Mouse (Mus musculus): Measurements from ENCODE around the gene Zfp277. TPM values are rescaled to one million over a fixed set of nuclear protein-coding genes. Genes with fewer than 3 reads are reported as not detected.

Zfp277 gene
- polyA plus RNA-seq, 1 experiment: 45.6 TPM

GRCm38 (mm10) chr12:40446450-40447381 lies 1.0 kb upstream of the Zfp277 start:
- peak overlapping the region; percentile 53 for H3K9ac ChIP-seq (ENCODE audit: low read depth, poor library complexity, severe bottlenecking)
- H3K4me1 ChIP-seq (ENCODE audit: control insufficient read depth, insufficient read depth, low read length): no peaks in the 10 kb centered on the region
- peak overlapping the region; percentile 89 for H3K4me3 ChIP-seq (ENCODE audit: low read depth, low read length)
- H3K9me3 ChIP-seq (replicated peaks; ENCODE audit: control insufficient read depth, insufficient read depth, low read length, poor library complexity, severe bottlenecking): no peaks in the 10 kb centered on the region
- H3K27ac ChIP-seq (ENCODE audit: insufficient read depth, low read length): no peak overlapping the region
- H3K36me3 ChIP-seq (ENCODE audit: control insufficient read depth, insufficient read depth, low read length, poor library complexity, severe bottlenecking): no peaks in the 10 kb centered on the region
- TF ChIP-seq CTCF (IDR thresholded peaks at IDR 0.05; ENCODE audit: low read depth, low read length): no peak
- no peak for TF ChIP-seq POLR2A (IDR thresholded peaks at IDR 0.05; ENCODE audit: insufficient read depth, low read length)
- TF ChIP-seq EP300 (IDR thresholded peaks at IDR 0.05; ENCODE audit: insufficient read depth, low read depth, low read length): no peak
- H3K27me3 ChIP-seq (ENCODE audit: control insufficient read depth, insufficient read depth, low read length, poor library complexity, severe bottlenecking): no peaks in the 10 kb centered on the region; the same call in 1 of the 2 replicates

GRCm38 (mm10) chr12:40445206-40445605 lies 496 bp downstream of the Zfp277 start:
- Histone ChIP-seq H3K9me3 (replicated peaks; ENCODE audit: control insufficient read depth, insufficient read depth, low read length, poor library complexity, severe bottlenecking) (no peaks in the 10 kb centered on the region), H3K4me1 (ENCODE audit: control insufficient read depth, insufficient read depth, low read length) (no peaks in the 10 kb centered on the region), H3K36me3 (ENCODE audit: control insufficient read depth, insufficient read depth, low read length, poor library complexity, severe bottlenecking) (no peaks in the 10 kb centered on the region), H3K27me3 (ENCODE audit: control insufficient read depth, insufficient read depth, low read length, poor library complexity, severe bottlenecking) (no peaks in the 10 kb centered on the region; the same call in 1 of the 2 replicates), H3K4me3 (ENCODE audit: low read depth, low read length) (peak overlapping the region; percentile 95), H3K9ac (ENCODE audit: low read depth, poor library complexity, severe bottlenecking) (peak overlapping the region; percentile 62), H3K27ac (ENCODE audit: insufficient read depth, low read length) (no peak overlapping the region)
- no peak for TF ChIP-seq EP300 (IDR thresholded peaks at IDR 0.05; ENCODE audit: insufficient read depth, low read depth, low read length)
- no peak for TF ChIP-seq CTCF (IDR thresholded peaks at IDR 0.05; ENCODE audit: low read depth, low read length)

- peaks cover 1% of the 10 kb centered on the region for H3K4me1 ChIP-seq (ENCODE audit: control insufficient read depth, insufficient read depth, low read length)
- no peak overlapping the region for H3K4me3 ChIP-seq (ENCODE audit: low read depth, low read length)
- no peaks in the 10 kb centered on the region for H3K9me3 ChIP-seq (replicated peaks; ENCODE audit: control insufficient read depth, insufficient read depth, low read length, poor library complexity, severe bottlenecking)
- TF ChIP-seq POLR2A (IDR thresholded peaks at IDR 0.05; ENCODE audit: insufficient read depth, low read length) (no peak), CTCF (IDR thresholded peaks at IDR 0.05; ENCODE audit: low read depth, low read length) (no peak), EP300 (IDR thresholded peaks at IDR 0.05; ENCODE audit: insufficient read depth, low read depth, low read length) (no peak)
- no peak overlapping the region for H3K9ac ChIP-seq (ENCODE audit: low read depth, poor library complexity, severe bottlenecking)
- no peaks in the 10 kb centered on the region for H3K36me3 ChIP-seq (ENCODE audit: control insufficient read depth, insufficient read depth, low read length, poor library complexity, severe bottlenecking)
- no peak overlapping the region for H3K27ac ChIP-seq (ENCODE audit: insufficient read depth, low read length)
- H3K27me3 ChIP-seq (ENCODE audit: control insufficient read depth, insufficient read depth, low read length, poor library complexity, severe bottlenecking): no peaks in the 10 kb centered on the region
Observed at GRCm38 (mm10) chr12:40438049-40438448, 7.7 kb downstream of the Zfp277 start.

GRCm38 (mm10) chr12:40434101-40434500 lies 11.6 kb downstream of the Zfp277 start:
- Histone ChIP-seq H3K27ac (ENCODE audit: insufficient read depth, low read length) (no peak overlapping the region), H3K36me3 (ENCODE audit: control insufficient read depth, insufficient read depth, low read length, poor library complexity, severe bottlenecking) (no peaks in the 10 kb centered on the region), H3K4me1 (ENCODE audit: control insufficient read depth, insufficient read depth, low read length) (peaks cover 1% of the 10 kb centered on the region), H3K4me3 (ENCODE audit: low read depth, low read length) (no peak overlapping the region), H3K9me3 (replicated peaks; ENCODE audit: control insufficient read depth, insufficient read depth, low read length, poor library complexity, severe bottlenecking) (no peaks in the 10 kb centered on the region), H3K9ac (ENCODE audit: low read depth, poor library complexity, severe bottlenecking) (no peak overlapping the region), H3K27me3 (ENCODE audit: control insufficient read depth, insufficient read depth, low read length, poor library complexity, severe bottlenecking) (no peaks in the 10 kb centered on the region)
- TF ChIP-seq EP300 (IDR thresholded peaks at IDR 0.05; ENCODE audit: insufficient read depth, low read depth, low read length) (no peak), POLR2A (IDR thresholded peaks at IDR 0.05; ENCODE audit: insufficient read depth, low read length) (no peak), CTCF (IDR thresholded peaks at IDR 0.05; ENCODE audit: low read depth, low read length) (no peak)

- no peaks in the 10 kb centered on the region for H3K27me3 ChIP-seq (ENCODE audit: control insufficient read depth, insufficient read depth, low read length, poor library complexity, severe bottlenecking)
- TF ChIP-seq EP300 (IDR thresholded peaks at IDR 0.05; ENCODE audit: insufficient read depth, low read depth, low read length) (no peak), POLR2A (IDR thresholded peaks at IDR 0.05; ENCODE audit: insufficient read depth, low read length) (no peak), CTCF (IDR thresholded peaks at IDR 0.05; ENCODE audit: low read depth, low read length) (no peak)
- no peak overlapping the region for H3K4me3 ChIP-seq (ENCODE audit: low read depth, low read length)
- H3K36me3 ChIP-seq (ENCODE audit: control insufficient read depth, insufficient read depth, low read length, poor library complexity, severe bottlenecking): no peaks in the 10 kb centered on the region
- no peaks in the 10 kb centered on the region for H3K4me1 ChIP-seq (ENCODE audit: control insufficient read depth, insufficient read depth, low read length)
- no peak overlapping the region for H3K27ac ChIP-seq (ENCODE audit: insufficient read depth, low read length)
- no peak overlapping the region for H3K9ac ChIP-seq (ENCODE audit: low read depth, poor library complexity, severe bottlenecking)
- no peaks in the 10 kb centered on the region for H3K9me3 ChIP-seq (replicated peaks; ENCODE audit: control insufficient read depth, insufficient read depth, low read length, poor library complexity, severe bottlenecking)
Observed at GRCm38 (mm10) chr12:40431075-40431474, 14.6 kb downstream of the Zfp277 start.

GRCm38 (mm10) chr12:40429976-40430375 lies 15.7 kb downstream of the Zfp277 start:
- Histone ChIP-seq H3K4me1 (ENCODE audit: control insufficient read depth, insufficient read depth, low read length) (no peaks in the 10 kb centered on the region), H3K4me3 (ENCODE audit: low read depth, low read length) (no peak overlapping the region), H3K36me3 (ENCODE audit: control insufficient read depth, insufficient read depth, low read length, poor library complexity, severe bottlenecking) (no peaks in the 10 kb centered on the region), H3K27ac (ENCODE audit: insufficient read depth, low read length) (no peak overlapping the region), H3K9ac (ENCODE audit: low read depth, poor library complexity, severe bottlenecking) (no peak overlapping the region), H3K9me3 (replicated peaks; ENCODE audit: control insufficient read depth, insufficient read depth, low read length, poor library complexity, severe bottlenecking) (no peaks in the 10 kb centered on the region), H3K27me3 (ENCODE audit: control insufficient read depth, insufficient read depth, low read length, poor library complexity, severe bottlenecking) (no peaks in the 10 kb centered on the region)
- no peak for TF ChIP-seq POLR2A (IDR thresholded peaks at IDR 0.05; ENCODE audit: insufficient read depth, low read length)
- no peak for TF ChIP-seq EP300 (IDR thresholded peaks at IDR 0.05; ENCODE audit: insufficient read depth, low read depth, low read length)
- TF ChIP-seq CTCF (IDR thresholded peaks at IDR 0.05; ENCODE audit: low read depth, low read length): no peak
